Mouse (Mus musculus) embryonic fibroblast, embryonic 13.5 days (primary cell): ENCODE measurements around the gene Zmynd11. TPM values are rescaled to one million over a fixed set of nuclear protein-coding genes. Genes with fewer than 3 reads are reported as not detected.

Experiments
- H3K27ac ChIP-seq: 2 replicates; pipeline ENCODE4 v1.5.1; 2012; ENCODE audit warnings: low read length, control low read depth, inconsistent platforms; ENCODE audit not compliant: insufficient read depth
- H3K4me1 ChIP-seq: 2 replicates; pipeline ENCODE4 v1.6.1; 2011; ENCODE audit warnings: low read length; ENCODE audit not compliant: control insufficient read depth, insufficient read depth
- H3K4me3 ChIP-seq: 2 replicates; pipeline ENCODE4 v1.5.1; 2011; ENCODE audit warnings: mild to moderate bottlenecking, control low read depth, low read length; ENCODE audit not compliant: insufficient read depth
- CTCF ChIP-seq: IDR thresholded peaks from 2 replicates; pipeline ENCODE4 v1.5.1; 2011; ENCODE audit warnings: mild to moderate bottlenecking, control low read depth, low read length, moderate library complexity, borderline replicate concordance; ENCODE audit not compliant: insufficient read depth
- POLR2A ChIP-seq: IDR thresholded peaks from 2 replicates; pipeline ENCODE4 v1.6.1; 2011; ENCODE audit warnings: low read depth, mild to moderate bottlenecking, control low read depth, low read length, moderate library complexity
- polyA plus RNA-seq: library from polyadenylated mRNA; stranded (reverse); fragments of >200 nt; gene quantifications from 2 replicates; pipeline ENCODE4 v1.2.4, GENCODE M21; 2011; ENCODE audit warnings: low read depth; ENCODE audit not compliant: missing spikeins, insufficient read length

The Zmynd11 gene
- polyA plus RNA-seq, 1 experiment: 135 TPM

GRCm38 (mm10) chr13:9713462-9714134 is 51.5 kb downstream of the Zmynd11 start:
- no peak overlapping the region for H3K4me3 ChIP-seq
- TF ChIP-seq CTCF: no peak
- no peak for TF ChIP-seq POLR2A
- H3K4me1 ChIP-seq: no peaks in the 10 kb centered on the region
- H3K27ac ChIP-seq: no peak overlapping the region

- no peak overlapping the region for H3K4me3 ChIP-seq
- no peak for TF ChIP-seq POLR2A
- TF ChIP-seq CTCF: no peak
These were observed 52.2 kb downstream of the Zmynd11 start for GRCm38 (mm10) chr13:9712971-9713370.

GRCm38 (mm10) chr13:9712409-9712808 is 52.7 kb downstream of the Zmynd11 start:
- no peak overlapping the region for H3K4me3 ChIP-seq
- no peaks in the 10 kb centered on the region for H3K4me1 ChIP-seq
- TF ChIP-seq POLR2A (no peak), CTCF (no peak)
- no peak overlapping the region for H3K27ac ChIP-seq

More at GRCm38 (mm10) chr13:9712971-9713370, 52.2 kb downstream of the Zmynd11 start:
- Histone ChIP-seq H3K4me1 (no peaks in the 10 kb centered on the region), H3K27ac (no peak overlapping the region)

- no peak for TF ChIP-seq CTCF
- no peak for TF ChIP-seq POLR2A
- no peak overlapping the region for H3K4me3 ChIP-seq
- no peak overlapping the region for H3K27ac ChIP-seq
- no peaks in the 10 kb centered on the region for H3K4me1 ChIP-seq
These were observed 56.5 kb downstream of the Zmynd11 start for GRCm38 (mm10) chr13:9708433-9709240.

GRCm38 (mm10) chr13:9706720-9707119 is 58.4 kb downstream of the Zmynd11 start:
- Histone ChIP-seq H3K27ac (no peak overlapping the region), H3K4me1 (no peaks in the 10 kb centered on the region), H3K4me3 (no peak overlapping the region)
- TF ChIP-seq CTCF (no peak), POLR2A (no peak)

GRCm38 (mm10) chr13:9702615-9703235 is 62.4 kb downstream of the Zmynd11 start:
- Histone ChIP-seq H3K4me3 (no peak overlapping the region), H3K4me1 (no peaks in the 10 kb centered on the region), H3K27ac (no peak overlapping the region)
- no peak for TF ChIP-seq POLR2A
- no peak for TF ChIP-seq CTCF

GRCm38 (mm10) chr13:9697340-9697739 is 67.8 kb downstream of the Zmynd11 start:
- Histone ChIP-seq H3K4me3 (no peak overlapping the region), H3K27ac (no peak overlapping the region), H3K4me1 (peaks cover 13% of the 10 kb centered on the region)
- TF ChIP-seq CTCF (no peak), POLR2A (no peak)

- H3K4me3 ChIP-seq: no peak overlapping the region
- peak overlapping the region; percentile 34 for H3K27ac ChIP-seq
- H3K4me1 ChIP-seq: peaks cover 15% of the 10 kb centered on the region
- TF ChIP-seq POLR2A (no peak), CTCF (no peak)
These were observed 69.3 kb downstream of the Zmynd11 start for GRCm38 (mm10) chr13:9695809-9696208.

GRCm38 (mm10) chr13:9695403-9695802 is 69.7 kb downstream of the Zmynd11 start:
- Histone ChIP-seq H3K27ac (peak overlapping the region; percentile 34), H3K4me3 (no peak overlapping the region), H3K4me1 (peaks cover 15% of the 10 kb centered on the region)
- TF ChIP-seq CTCF: no peak
- no peak for TF ChIP-seq POLR2A
